ENCODE assay signal across 20 mouse cellular contexts in genomic region chr12:107859750-107860149, GRCm38 (mm10).
DNase-seq lines count a peak whose midpoint lies in the region; ATAC-seq and TF ChIP-seq lines count a peak whose summit lies in the region.
"Had no signal": no experiment of that assay in that cellular context is flagged by ENCODE, and none has a peak within 500 bp of the region (broad histone marks: within the 10 kb centered on the region; RNA-seq: fewer than 3 reads in every experiment).

No protein-coding gene starts in this region.

- TF ChIP-seq POLR2A in brain, embryonic 14.5 days (IDR thresholded peaks at IDR 0.05; ENCODE audit: borderline replicate concordance, extremely low read depth, insufficient read depth, insufficient read length, poor library complexity, severe bottlenecking) = no peak

- DNase-seq in ZHBTc4 (ENCODE audit: low read depth, low spot score) = peak; percentile 18
- peak; percentile 89 for DNase-seq in brain, embryonic 14.5 days (ENCODE audit: low read depth)
- DNase-seq in B cell, adult 2 months = no peak
- DNase-seq in ovary, postnatal 14 days (ENCODE audit: low spot score) = no peak
- DNase-seq: adrenal gland, adult 2 months; cerebellum, adult 9-11 months; gastrocnemius, postnatal 14 days; heart, adult 2 months; kidney, adult 9 months; kidney, postnatal 36 days; liver, embryonic 13.5 days; lung, postnatal 4 days; right cerebral cortex, adult 18-20 months had no signal

- no peak for ATAC-seq in hindbrain, embryonic 12.5 days (ENCODE audit: low FRiP score)
- ATAC-seq in hindbrain, embryonic 16.5 days = no peak
- ATAC-seq in forebrain, embryonic 16.5 days = peak; percentile 67

- no peak overlapping the region for H3K4me3 ChIP-seq in hindbrain, embryonic 12.5 days
- no peak overlapping the region for H3K4me3 ChIP-seq in hindbrain, embryonic 16.5 days (ENCODE audit: low read length)
- H3K4me3 ChIP-seq in forebrain, embryonic 16.5 days (replicated peaks; ENCODE audit: low read length) = no peak overlapping the region
- H3K4me3 ChIP-seq: heart, adult 2 months; intestine, embryonic 15.5 days; limb, embryonic 13.5 days; liver, embryonic 13.5 days; lung, embryonic 15.5 days had no signal

- H3K4me1 ChIP-seq in hindbrain, embryonic 12.5 days = peaks cover 15% of the 10 kb centered on the region
- no peaks in the 10 kb centered on the region for H3K4me1 ChIP-seq in hindbrain, embryonic 16.5 days (ENCODE audit: control insufficient read depth, insufficient read depth, low read depth, low read length)
- peaks cover 4% of the 10 kb centered on the region; the same call in 1 of the 2 replicates for H3K4me1 ChIP-seq in forebrain, embryonic 16.5 days (replicated peaks; ENCODE audit: control insufficient read depth, insufficient read depth, low read length)
- H3K4me1 ChIP-seq: liver, embryonic 13.5 days had no signal

- peak; percentile 15; the same call in 1 of the 2 replicates for TF ChIP-seq CTCF in brain, embryonic 14.5 days (IDR thresholded peaks at IDR 0.05; ENCODE audit: borderline replicate concordance, extremely low read depth, insufficient read depth, insufficient read length)

- no peaks in the 10 kb centered on the region for H3K36me3 ChIP-seq in hindbrain, embryonic 12.5 days
- no peaks in the 10 kb centered on the region for H3K36me3 ChIP-seq in hindbrain, embryonic 16.5 days (ENCODE audit: control insufficient read depth, insufficient read depth, low read length)
- H3K36me3 ChIP-seq in forebrain, embryonic 16.5 days (ENCODE audit: control insufficient read depth, insufficient read depth) = no peaks in the 10 kb centered on the region
- H3K36me3 ChIP-seq: intestine, embryonic 15.5 days; limb, embryonic 13.5 days; liver, embryonic 13.5 days; lung, embryonic 15.5 days had no signal

- no peak overlapping the region for H3K27ac ChIP-seq in hindbrain, embryonic 12.5 days
- no peak overlapping the region for H3K27ac ChIP-seq in hindbrain, embryonic 16.5 days (ENCODE audit: low read depth, low read length)
- peak overlapping the region; percentile 78 for H3K27ac ChIP-seq in forebrain, embryonic 16.5 days (ENCODE audit: low read length)
- H3K27ac ChIP-seq: heart, adult 2 months; intestine, embryonic 15.5 days; limb, embryonic 13.5 days; liver, embryonic 13.5 days; lung, embryonic 15.5 days; stomach, postnatal 0 days had no signal

- no peaks in the 10 kb centered on the region; the same call in 1 of the 2 replicates for H3K27me3 ChIP-seq in hindbrain, embryonic 12.5 days
- 0 out of 2 replicates have a peak, but pooled peaks cover 2% of the 10 kb centered on the region for H3K27me3 ChIP-seq in hindbrain, embryonic 16.5 days (replicated peaks; ENCODE audit: control insufficient read depth, insufficient read depth, low read length)
- H3K27me3 ChIP-seq in forebrain, embryonic 16.5 days (replicated peaks; ENCODE audit: control insufficient read depth, insufficient read depth, low read length) = no peaks in the 10 kb centered on the region
- H3K27me3 ChIP-seq: intestine, embryonic 15.5 days; limb, embryonic 13.5 days; liver, embryonic 13.5 days; lung, embryonic 15.5 days had no signal

- H3K9me3 ChIP-seq in hindbrain, embryonic 12.5 days (replicated peaks) = no peaks in the 10 kb centered on the region
- H3K9me3 ChIP-seq in hindbrain, embryonic 16.5 days (ENCODE audit: control insufficient read depth, low read length) = no peaks in the 10 kb centered on the region; the same call in 1 of the 2 replicates
- H3K9me3 ChIP-seq in forebrain, embryonic 16.5 days (ENCODE audit: control insufficient read depth, low read length) = peaks cover 3% of the 10 kb centered on the region
- H3K9me3 ChIP-seq: intestine, embryonic 15.5 days; limb, embryonic 13.5 days; liver, embryonic 13.5 days; lung, embryonic 15.5 days had no signal

- peak overlapping the region; percentile 22; the same call in 1 of the 2 replicates for H3K4me2 ChIP-seq in hindbrain, embryonic 12.5 days (replicated peaks)
- H3K4me2 ChIP-seq in hindbrain, embryonic 16.5 days (ENCODE audit: low read length) = no peak overlapping the region
- H3K4me2 ChIP-seq in forebrain, embryonic 16.5 days (ENCODE audit: low read length) = no peak overlapping the region
- H3K4me2 ChIP-seq: intestine, embryonic 15.5 days; limb, embryonic 13.5 days; liver, embryonic 13.5 days; lung, embryonic 15.5 days had no signal

- WGBS in hindbrain, embryonic 12.5 days = 17% methylated on average over 8 of the region's 8 CpGs
- 14% methylated on average over 8 of the region's 8 CpGs for WGBS in hindbrain, embryonic 16.5 days
- 4% methylated on average over 7 of the region's 8 CpGs for WGBS in forebrain, embryonic 16.5 days

- H3K9ac ChIP-seq in hindbrain, embryonic 12.5 days = no peak overlapping the region
- no peak overlapping the region for H3K9ac ChIP-seq in hindbrain, embryonic 16.5 days (ENCODE audit: low read depth, low read length)
- H3K9ac ChIP-seq in forebrain, embryonic 16.5 days (replicated peaks; ENCODE audit: low read depth, low read length) = no peak overlapping the region
- H3K9ac ChIP-seq: intestine, embryonic 15.5 days; limb, embryonic 13.5 days; liver, embryonic 13.5 days; lung, embryonic 15.5 days had no signal

Comparison
In these comparisons a context has a peak if more than half of its experiments do, and no peak if none do; other contexts are left out.
1. DNase-seq: peak in ZHBTc4 (single experiment) and brain, embryonic 14.5 days (single experiment); none in B cell, adult 2 months (0 of 2) and ovary, postnatal 14 days (single experiment).